Mouse (Mus musculus): ENCODE results near the gene Dpf3. TPM values are rescaled to one million over a fixed set of nuclear protein-coding genes. Genes with fewer than 3 reads are reported as not detected.

Dpf3 gene
- polyA plus RNA-seq, 1 experiment: 42.6 TPM

DNA sequence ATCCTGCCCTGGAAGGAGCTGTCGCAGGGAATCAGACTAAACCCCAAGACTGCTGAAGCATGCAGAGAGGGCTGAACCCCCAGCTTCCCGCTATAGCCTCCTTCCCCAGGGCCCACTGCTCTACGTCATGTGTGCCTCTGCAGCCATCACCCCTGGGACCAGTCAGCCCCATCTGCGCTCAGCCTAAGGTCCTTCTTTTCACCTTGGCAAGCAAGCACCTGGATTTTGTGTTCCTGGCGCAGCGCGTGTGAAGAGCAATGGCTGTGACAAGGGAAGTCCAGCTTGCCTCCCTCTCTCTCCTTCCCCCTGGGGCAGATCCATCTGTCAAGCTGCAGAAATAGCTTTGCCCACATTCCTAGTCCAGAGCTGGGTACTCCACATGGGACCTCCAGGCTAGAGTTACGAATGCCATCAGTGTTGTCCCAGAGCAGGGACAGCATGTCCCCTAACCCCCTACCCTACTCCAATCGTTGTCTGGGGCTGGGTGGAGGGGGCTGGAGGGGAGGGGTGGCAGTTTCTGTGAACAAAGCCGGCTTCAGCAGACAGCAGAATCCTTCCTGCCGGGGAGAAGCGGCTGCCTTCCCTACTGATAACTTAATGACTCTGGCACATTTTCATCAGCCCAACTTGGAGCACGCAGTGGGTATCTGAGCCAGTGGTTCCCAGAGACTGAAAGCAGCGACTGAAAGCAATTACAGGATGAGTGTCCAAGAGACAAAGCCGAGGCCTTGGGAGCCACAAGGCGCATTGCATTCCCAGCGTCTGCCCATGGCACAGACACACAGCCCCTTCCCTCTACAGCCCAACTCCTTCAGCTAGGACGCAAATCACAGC lies 185.0 kb downstream of the Dpf3 start:
- peak; percentile 94 to 96 for DNase-seq
- peak overlapping the region; percentile 98 for H3K27ac ChIP-seq (ENCODE audit: insufficient read depth, low read length)
- no peaks in the 10 kb centered on the region for H3K27me3 ChIP-seq (ENCODE audit: control insufficient read depth, insufficient read depth, low read length)
- WGBS: 5% methylated on average over 18 of the region's 18 CpGs
- no peak overlapping the region for H3K4me3 ChIP-seq (replicated peaks; ENCODE audit: insufficient read depth, low read depth, low read length)
- peaks cover 27% of the 10 kb centered on the region for H3K4me1 ChIP-seq (ENCODE audit: control insufficient read depth, insufficient read depth, low read length)
- peak; percentile 17; the same call in 1 of the 2 replicates for TF ChIP-seq POLR2A (IDR thresholded peaks at IDR 0.05; ENCODE audit: borderline replicate concordance, insufficient read depth, low read length)
- TF ChIP-seq CTCF (IDR thresholded peaks at IDR 0.05; ENCODE audit: borderline replicate concordance, insufficient read depth, low read depth, low read length): no peak

DNA sequence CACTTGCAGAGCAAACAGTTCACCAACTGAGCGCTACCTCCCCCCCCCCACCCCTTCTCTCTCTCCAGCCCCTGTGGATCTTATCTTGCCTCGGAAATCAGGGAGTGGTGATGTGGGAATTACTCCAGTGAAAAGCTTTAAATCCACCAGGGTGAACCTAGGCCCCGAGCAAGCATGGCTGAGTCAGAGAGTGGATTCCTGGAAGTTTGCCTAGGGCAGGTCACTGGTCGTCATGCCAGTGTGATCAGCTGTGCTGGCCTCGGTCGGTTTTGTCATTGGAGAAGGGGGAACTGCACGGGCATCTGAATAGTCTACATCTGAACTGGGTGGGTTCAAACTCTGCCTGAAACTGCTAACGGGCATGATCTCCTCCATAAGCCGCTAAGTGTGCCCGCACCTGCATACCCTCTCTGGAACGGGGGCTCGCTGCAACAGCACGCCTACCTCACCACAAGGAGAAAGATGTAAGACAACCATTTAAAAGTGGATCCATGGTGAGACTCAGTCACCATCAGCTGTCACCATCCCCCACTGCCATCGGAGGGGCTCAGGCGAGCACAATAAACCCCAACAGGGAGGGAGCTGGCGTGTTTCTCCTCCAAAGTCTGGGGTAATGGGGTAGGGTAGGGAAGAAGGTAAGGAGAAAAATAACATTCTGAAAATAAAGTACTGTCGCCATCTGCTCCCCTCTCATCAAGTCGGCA lies 185.7 kb downstream of the Dpf3 start:
- WGBS: 17% methylated on average over 18 of the region's 18 CpGs
- H3K27me3 ChIP-seq (ENCODE audit: control insufficient read depth, insufficient read depth, low read length): no peaks in the 10 kb centered on the region
- peaks cover 27% of the 10 kb centered on the region for H3K4me1 ChIP-seq (ENCODE audit: control insufficient read depth, insufficient read depth, low read length)
- H3K4me3 ChIP-seq (replicated peaks; ENCODE audit: insufficient read depth, low read depth, low read length): peak overlapping the region; percentile 9
- peak; percentile 68 to 75 for DNase-seq
- peak overlapping the region; percentile 95 for H3K27ac ChIP-seq (ENCODE audit: insufficient read depth, low read length)
- TF ChIP-seq POLR2A (IDR thresholded peaks at IDR 0.05; ENCODE audit: borderline replicate concordance, insufficient read depth, low read length) (no peak), CTCF (IDR thresholded peaks at IDR 0.05; ENCODE audit: borderline replicate concordance, insufficient read depth, low read depth, low read length) (no peak)

- Histone ChIP-seq H3K27me3 (ENCODE audit: control insufficient read depth, insufficient read depth, low read length) (no peaks in the 10 kb centered on the region), H3K27ac (ENCODE audit: insufficient read depth, low read length) (no peak overlapping the region), H3K4me3 (replicated peaks; ENCODE audit: insufficient read depth, low read depth, low read length) (no peak overlapping the region), H3K4me1 (ENCODE audit: control insufficient read depth, insufficient read depth, low read length) (peaks cover 35% of the 10 kb centered on the region)
- no peak for DNase-seq
- TF ChIP-seq CTCF (IDR thresholded peaks at IDR 0.05; ENCODE audit: borderline replicate concordance, insufficient read depth, low read depth, low read length): no peak
- no peak for TF ChIP-seq POLR2A (IDR thresholded peaks at IDR 0.05; ENCODE audit: borderline replicate concordance, insufficient read depth, low read length)
- WGBS: 95% methylated on average over 5 of the region's 5 CpGs
Observed at GRCm38 (mm10) chr12:83298358-83298757, 189.2 kb downstream of the Dpf3 start.

DNA sequence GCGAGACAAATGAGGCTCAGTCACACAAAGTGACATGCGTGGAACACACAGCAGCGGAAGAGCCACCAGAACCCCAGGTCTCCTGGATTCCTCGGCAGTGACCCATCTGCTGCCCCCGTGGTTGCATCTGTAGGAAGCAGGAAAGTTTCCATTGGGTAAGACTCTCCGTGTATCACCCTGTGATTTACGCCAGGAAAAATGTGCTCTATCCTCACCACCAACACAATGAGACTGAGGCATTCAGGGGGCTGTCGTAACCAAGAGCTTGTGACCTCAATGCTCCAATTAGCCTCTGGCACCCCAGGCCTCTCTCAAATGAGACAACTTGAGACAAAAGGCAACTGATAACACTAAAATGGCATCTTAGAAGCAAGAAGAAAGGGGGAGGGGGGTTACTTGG lies 192.5 kb downstream of the Dpf3 start:
- Histone ChIP-seq H3K4me1 (ENCODE audit: control insufficient read depth, insufficient read depth, low read length) (peaks cover 17% of the 10 kb centered on the region), H3K4me3 (replicated peaks; ENCODE audit: insufficient read depth, low read depth, low read length) (no peak overlapping the region), H3K27me3 (ENCODE audit: control insufficient read depth, insufficient read depth, low read length) (no peaks in the 10 kb centered on the region), H3K27ac (ENCODE audit: insufficient read depth, low read length) (no peak overlapping the region)
- DNase-seq: no peak
- 54% methylated on average over 8 of the region's 8 CpGs for WGBS
- TF ChIP-seq CTCF (IDR thresholded peaks at IDR 0.05; ENCODE audit: borderline replicate concordance, insufficient read depth, low read depth, low read length): no peak
- TF ChIP-seq POLR2A (IDR thresholded peaks at IDR 0.05; ENCODE audit: borderline replicate concordance, insufficient read depth, low read length): no peak

GRCm38 (mm10) chr12:83291915-83292314 lies 195.6 kb downstream of the Dpf3 start:
- Histone ChIP-seq H3K4me1 (ENCODE audit: control insufficient read depth, insufficient read depth, low read length) (peaks cover 22% of the 10 kb centered on the region), H3K27me3 (ENCODE audit: control insufficient read depth, insufficient read depth, low read length) (no peaks in the 10 kb centered on the region), H3K27ac (ENCODE audit: insufficient read depth, low read length) (no peak overlapping the region), H3K4me3 (replicated peaks; ENCODE audit: insufficient read depth, low read depth, low read length) (no peak overlapping the region)
- DNase-seq: no peak
- TF ChIP-seq CTCF (IDR thresholded peaks at IDR 0.05; ENCODE audit: borderline replicate concordance, insufficient read depth, low read depth, low read length) (no peak), POLR2A (IDR thresholded peaks at IDR 0.05; ENCODE audit: borderline replicate concordance, insufficient read depth, low read length) (no peak)
- WGBS: 54% methylated on average over 5 of the region's 5 CpGs

- TF ChIP-seq POLR2A (IDR thresholded peaks at IDR 0.05; ENCODE audit: borderline replicate concordance, insufficient read depth, low read length) (no peak), CTCF (IDR thresholded peaks at IDR 0.05; ENCODE audit: borderline replicate concordance, insufficient read depth, low read depth, low read length) (no peak)
- WGBS: 50% methylated on average over 17 of the region's 17 CpGs
- H3K4me1 ChIP-seq (ENCODE audit: control insufficient read depth, insufficient read depth, low read length): peaks cover 30% of the 10 kb centered on the region
- H3K4me3 ChIP-seq (replicated peaks; ENCODE audit: insufficient read depth, low read depth, low read length): no peak overlapping the region
- no peak for DNase-seq
- peak overlapping the region; percentile 6; the same call in 1 of the 2 replicates for H3K27ac ChIP-seq (ENCODE audit: insufficient read depth, low read length)
- no peaks in the 10 kb centered on the region for H3K27me3 ChIP-seq (ENCODE audit: control insufficient read depth, insufficient read depth, low read length)
Observed at GRCm38 (mm10) chr12:83286496-83287492, 200.7 kb downstream of the Dpf3 start.

All from cerebellum, adult 2 months (tissue).